Mouse (Mus musculus) large intestine, adult 2 months (tissue): Measurements from ENCODE around the gene Has3. TPM values are rescaled to one million over a fixed set of nuclear protein-coding genes. Genes with fewer than 3 reads are reported as not detected.
"Not testable (repeated sequence)": the region's sequence is repeated elsewhere in the genome, so short reads cannot be mapped to it uniquely, and the experiment has no call there.

Source experiments
- DNase-seq: peaks from one replicate; pipeline ENCODE4 v3.0.0-alpha.2; 2012; ENCODE audit warnings: low read depth, low spot score
- WGBS: fragments of 180-500 bp; shearing (Covaris S2); methylation state at CpG from one replicate; pipeline ENCODE4 v1.1.7; 2018; 5-methylcytosine and 5-hydroxymethylcytosine counted together
- polyA plus RNA-seq: library from polyadenylated mRNA; depleted of rRNA; stranded (reverse); fragments of >200 nt; gene quantifications from 2 replicates; pipeline ENCODE4 v1.2.3, GENCODE M21; 2012

Gene Has3
- polyA plus RNA-seq, 1 experiment = 0.25 TPM

DNA sequence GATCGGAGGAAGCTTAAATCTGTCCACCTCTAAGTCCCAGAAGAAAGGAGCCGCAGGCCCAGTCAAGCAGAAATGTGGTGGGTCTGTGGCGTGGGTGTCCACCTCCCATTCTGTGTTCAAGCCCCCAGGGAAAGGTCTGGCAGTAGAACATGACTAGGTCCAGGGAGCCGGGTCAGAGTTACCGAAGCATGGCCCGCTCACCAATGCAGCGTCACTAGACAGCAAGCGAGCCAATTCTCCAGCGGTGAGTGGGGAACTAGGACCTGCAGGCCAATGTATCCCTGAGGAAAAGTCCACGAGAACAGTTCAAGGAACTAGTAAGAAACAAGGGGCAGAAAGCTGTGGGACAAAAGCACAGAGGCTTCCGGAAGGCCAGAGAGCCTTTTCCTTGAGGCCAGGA lies 14.1 kb downstream of the Has3 start:
- WGBS = 95% methylated on average over 11 of the region's 11 CpGs
- DNase-seq = not testable (repeated sequence)

DNA sequence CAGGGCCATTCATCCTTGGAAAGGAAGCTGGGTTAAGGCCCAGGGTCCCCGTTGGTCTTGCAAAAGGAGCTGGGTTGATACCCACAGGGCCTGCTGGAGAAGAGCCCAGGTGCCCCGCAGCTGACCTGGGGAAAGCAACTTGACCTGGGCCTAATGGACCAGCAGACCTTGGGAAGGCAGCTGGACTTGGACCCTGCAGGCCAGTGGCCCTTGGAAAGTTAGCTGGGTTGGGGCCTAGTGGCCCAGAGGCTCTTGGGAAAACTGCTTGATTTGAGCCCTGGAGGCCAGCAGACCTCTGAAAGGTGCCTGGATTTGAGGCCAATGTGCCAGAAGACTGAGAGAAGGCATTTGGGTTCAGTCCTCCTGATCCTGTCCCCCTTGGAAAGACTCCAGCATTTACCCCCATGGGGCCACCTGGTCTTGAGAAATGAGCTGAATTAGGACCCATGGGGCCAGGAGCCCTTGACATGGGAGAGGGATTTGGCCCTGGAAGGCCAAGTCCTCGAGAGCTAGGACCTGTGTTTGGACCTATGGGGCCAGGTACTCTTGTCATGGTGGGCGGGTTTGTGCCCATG lies 14.9 kb downstream of the Has3 start:
- WGBS = 93% methylated on average over 4 of the region's 4 CpGs
- not testable (repeated sequence) for DNase-seq

DNA sequence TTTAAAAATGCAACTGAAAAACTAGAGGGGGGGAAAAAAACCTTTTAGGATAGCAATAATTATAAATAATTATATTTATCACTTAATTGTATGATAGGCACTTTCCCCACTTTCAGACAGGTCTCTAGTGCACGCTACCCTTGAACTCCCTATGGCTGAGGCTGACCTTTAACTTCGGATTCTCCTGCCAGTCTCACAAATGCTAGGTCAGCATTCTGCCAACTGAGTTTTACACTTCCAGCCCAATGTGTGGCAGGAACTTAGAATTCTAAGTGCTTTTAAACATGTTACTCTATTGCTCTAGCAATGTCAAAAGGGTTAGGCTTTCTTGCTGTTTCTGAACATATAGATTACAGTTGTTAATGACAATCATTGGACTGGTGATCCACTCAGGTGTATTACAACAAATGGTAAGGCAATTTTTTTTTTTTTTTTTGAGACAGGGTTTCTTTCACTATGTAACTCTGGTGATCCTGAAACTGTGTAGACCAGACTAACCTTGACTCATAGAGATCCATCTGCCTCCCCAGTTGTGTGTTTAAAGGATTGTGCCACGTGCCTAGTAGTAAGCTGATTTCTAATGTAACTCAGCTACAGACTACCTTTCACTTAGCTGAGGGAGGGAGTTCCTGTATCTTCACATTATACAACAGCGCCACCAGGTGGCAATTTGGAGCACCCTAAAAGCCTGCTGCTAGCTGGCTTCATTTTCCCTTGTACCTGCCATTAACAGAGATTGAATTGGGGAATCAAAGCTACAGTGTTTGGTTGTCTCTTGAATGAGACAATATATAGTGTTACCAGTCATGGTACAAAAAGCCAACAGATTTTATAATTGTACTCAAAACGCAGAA lies 17.5 kb downstream of the Has3 start:
- 38% methylated on average over 5 of the region's 5 CpGs for WGBS

DNA sequence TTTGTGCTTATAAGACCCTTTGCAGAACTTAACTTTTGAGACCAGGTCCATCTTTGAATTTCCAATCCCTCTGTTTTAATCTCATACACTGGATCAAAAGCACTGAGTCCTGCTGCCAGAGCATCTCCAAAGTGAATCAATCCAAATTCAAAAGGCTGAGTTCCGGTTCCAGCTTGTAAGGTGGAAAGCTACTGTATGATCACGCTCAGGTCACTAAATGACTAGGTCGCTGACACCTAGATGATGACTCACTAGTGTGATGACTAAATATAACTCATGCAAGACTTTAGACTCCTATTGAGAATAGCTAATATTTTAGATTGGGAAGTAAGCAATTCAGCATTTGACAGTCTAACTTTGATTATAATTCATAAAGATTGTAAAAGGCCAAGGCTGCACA lies 18.8 kb downstream of the Has3 start:
- 36% methylated on average over 3 of the region's 3 CpGs for WGBS
- DNase-seq = no peak

More for the DNA sequence above, 17.5 kb downstream of the Has3 start:
- DNase-seq = peak; percentile 69

DNA sequence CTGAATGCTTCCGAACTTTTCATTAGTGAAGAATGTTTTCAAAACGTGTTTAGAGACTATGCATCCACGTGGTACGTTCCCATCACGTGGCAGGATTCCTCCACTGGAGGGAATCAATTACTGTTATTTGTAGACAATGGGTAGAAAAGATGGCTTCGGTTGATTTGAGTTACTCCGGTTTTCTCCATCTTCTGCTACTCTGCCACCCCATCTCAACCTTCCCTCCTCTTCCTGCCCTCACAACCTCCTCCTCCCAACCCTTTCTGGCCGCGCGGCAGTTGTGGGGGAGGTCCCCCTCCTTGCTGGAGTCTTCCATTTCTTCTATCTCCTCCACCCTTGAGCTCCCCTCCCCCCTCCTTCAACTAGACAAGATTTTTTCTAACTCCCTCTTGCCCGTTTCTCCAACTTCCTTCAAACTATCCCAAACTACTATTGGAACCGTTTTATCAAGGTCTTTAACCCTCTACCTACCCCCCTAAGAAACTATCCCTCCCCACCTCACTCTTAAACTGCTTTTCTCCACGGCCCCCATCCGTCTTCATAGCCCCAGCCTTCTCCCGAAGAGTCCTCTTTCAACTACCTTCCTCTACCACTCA lies 22.3 kb downstream of the Has3 start:
- no peak for DNase-seq
- WGBS = 2% methylated on average over 15 of the region's 15 CpGs

DNA sequence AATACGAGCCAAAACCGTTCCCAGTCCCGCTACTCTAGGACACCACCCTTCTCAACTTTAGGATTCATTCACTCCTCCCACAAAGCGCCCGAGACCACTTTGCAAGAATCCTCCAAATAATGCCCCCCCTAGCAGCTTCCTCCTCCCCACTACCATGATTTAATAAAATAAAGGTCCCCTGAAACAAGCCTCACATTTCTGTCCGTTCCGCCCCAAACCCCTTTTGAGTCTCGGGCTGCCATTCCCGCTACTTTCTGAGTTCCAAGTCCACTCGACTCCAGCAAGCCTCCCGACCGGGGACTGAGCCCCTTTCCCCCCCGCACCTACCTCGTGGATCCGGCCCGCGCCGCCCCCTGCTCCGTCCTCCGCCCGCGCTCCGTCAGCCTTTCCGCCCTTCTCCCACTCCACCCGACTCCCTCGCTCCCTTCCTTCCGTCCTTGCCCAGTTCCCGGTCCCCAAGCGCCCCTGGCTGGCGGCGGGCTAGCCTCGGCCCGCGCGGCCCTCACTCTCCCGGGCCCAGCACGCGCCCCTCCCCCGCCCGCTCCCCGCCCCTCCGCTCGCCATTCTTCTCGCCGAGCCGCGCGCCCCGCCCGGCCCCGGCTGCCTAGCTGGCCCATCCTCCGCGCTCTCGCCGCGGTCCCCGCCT lies 22.9 kb downstream of the Has3 start:
- WGBS = 1% methylated on average over 56 of the region's 57 CpGs

DNA sequence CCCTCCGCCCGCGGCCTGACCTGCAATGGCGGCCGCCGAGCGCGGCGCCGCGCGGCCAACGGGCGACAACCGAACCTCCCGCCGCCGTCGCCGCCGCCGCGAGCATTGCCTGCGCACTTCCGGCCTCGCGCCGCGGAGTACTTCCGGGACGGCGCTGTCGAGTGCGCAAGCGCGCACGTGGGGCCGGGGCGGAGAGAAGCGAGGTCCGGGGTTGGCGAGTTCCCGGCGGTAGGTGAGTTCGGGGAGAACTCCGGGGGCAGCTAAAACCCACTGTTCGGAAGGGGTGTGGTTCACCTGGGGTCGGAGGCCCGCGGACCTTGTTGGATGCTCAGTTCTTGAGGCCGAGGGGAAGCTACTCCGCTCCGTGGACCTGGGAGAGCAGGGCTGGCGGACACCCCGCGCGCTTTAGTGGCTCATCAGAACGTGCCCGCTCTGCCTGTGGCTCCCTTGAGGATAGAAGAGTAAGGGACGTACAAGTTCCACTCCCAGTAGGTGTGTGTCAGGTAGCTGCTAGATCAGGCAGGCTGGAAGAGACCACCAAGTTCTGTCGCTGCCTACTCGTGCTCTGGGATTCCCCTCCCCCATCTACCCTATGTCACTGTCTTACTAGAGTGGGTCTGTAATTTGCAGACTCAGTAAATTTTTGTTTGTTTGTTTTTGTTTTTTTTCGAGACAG lies 23.6 kb downstream of the Has3 start, which contains the start of gene Utp4:
TSS of gene Utp4 (plus strand) at position 156 of the 676 bp plus-strand sequence.
- 1% methylated on average over 63 of the region's 63 CpGs for WGBS
- DNase-seq = peak; percentile 57

More for the DNA sequence above, 22.9 kb downstream of the Has3 start:
- no peak for DNase-seq

DNA sequence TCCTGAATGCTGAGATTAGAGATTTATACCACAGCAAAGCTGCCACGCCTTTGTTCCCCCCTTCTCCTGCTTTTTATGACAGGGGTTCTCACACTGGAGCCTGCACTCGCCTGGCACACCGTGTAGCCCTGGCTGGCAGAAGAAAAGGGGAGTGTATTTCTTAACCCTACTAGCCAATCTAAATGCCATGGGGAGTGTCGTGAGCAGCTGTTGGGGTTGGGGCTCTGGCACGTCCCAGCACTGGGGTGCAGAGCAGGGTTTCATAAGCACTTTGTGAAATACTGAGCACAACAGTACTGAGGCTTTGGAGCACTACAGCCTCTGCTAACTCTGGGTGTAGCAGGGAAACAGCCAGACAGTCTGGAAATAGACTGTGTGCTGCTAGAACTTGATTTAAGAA lies 29.4 kb downstream of the Has3 start:
- DNase-seq = no peak
- 29% methylated on average over 5 of the region's 5 CpGs for WGBS

DNA sequence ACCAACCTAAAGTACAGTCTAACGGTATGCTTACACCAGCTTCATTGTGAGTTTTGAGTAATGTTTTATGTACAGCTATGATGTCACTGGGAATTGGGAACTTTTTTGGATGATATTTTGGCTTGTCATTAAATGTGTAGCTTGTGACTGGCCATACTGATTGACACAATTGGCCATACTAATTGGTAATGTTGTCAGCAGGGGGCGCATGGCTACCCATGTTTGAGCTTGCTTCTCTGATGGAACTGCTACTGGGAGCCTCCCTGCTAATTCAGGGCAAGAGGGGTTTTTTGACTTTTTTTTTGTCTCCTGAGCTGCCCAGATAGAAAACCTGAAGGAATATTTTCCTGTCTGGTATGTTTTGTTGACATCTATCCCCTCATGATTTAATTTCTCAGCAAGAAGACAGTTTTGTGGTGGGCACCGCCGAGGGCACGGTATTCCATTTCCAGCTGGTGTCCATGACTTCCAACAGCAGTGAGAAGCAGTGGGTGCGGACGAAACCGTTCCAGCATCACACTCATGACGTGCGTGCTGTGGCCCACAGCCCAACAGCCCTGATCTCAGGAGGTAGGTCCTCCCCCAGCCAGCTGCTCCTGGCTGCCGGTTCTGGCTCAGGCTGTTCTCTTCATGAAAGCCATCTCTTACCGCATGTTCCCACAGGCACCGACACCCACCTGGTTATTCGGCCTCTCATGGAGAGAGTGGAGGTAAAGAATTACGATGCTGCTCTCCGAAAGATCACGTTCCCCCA lies 35.9 kb downstream of the Has3 start:
- WGBS = 91% methylated on average over 17 of the region's 17 CpGs
- no peak for DNase-seq

DNA sequence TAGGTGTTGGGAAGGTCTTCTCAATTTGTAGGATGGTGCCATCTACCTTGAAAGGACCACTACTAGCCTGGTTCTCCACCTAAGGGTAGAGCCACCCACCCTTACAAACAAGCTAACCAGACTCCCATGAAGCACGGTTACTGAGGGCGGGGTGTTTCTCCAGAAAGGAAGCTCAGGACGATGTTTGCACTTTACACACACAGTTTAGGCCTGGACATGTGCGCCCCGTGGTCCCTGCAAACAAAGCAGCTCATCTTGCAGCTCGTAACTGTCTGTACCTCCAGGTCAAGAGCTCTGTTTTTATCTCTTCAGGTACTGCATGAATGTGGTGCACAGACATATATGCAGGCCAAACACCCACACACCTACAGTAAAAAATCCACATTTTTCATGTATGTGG lies 36.6 kb downstream of the Has3 start:
- DNase-seq = no peak
- WGBS = 74% methylated on average over 6 of the region's 6 CpGs

DNA sequence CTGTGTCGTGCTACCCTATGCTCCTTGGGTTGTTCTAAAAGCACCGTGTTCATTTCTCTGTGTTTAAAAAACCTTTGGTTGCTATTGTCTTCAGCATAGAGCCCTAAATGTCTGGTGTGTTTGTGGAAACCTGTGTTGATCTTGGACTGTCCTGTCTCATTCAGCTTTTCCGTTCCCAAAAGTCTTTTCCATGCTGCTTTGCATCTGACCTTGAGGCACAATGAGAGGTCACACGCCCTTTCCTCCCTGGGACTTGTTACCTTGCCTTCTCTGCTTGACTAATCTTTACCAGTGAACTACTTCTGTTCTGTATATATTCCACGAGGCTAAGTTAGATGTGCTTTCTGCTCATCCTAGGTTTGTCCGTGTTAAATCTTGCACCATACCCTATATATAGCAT lies 37.4 kb downstream of the Has3 start:
- DNase-seq = no peak
- 88% methylated on average over 6 of the region's 6 CpGs for WGBS

DNA sequence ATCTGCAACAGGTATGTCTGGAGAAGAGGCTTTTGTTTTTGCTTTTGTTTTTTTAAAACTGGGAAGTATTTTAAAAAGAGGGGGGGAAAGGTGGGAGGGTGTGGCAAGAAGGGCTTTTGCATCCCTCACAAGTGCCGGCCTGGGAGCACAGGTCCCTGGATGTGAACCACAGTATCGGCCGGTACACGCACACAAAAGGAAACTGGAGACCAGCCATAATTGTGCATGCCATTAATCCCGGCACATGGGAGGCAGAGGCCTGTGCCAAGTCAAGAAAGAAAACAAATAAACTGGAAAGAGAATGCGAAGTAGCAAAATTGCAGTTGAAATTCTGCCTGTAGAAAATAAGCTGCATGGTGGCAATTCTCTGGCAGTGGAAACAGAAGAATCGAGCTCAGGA lies 38.2 kb downstream of the Has3 start:
- 73% methylated on average over 7 of the region's 7 CpGs for WGBS
- no peak for DNase-seq

DNA sequence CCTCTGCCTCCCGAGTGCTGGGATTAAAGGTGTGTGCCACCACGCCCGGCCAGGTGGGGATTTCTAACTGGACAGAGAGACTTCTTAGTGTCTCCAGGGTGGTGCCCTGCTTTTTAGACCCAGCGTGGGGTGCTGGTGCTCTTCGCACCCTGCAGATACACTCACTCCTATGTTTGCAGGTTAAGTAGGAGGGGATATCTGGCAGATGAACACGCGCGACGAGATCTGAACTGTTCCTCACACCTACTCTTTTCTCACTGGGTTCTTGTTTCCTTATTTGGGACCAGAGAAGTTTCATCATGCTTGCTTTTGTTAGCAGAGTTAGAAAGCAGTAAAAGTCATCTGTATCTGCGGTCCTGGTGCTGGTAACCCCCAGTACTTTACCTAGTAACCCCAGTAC lies 43.6 kb downstream of the Has3 start:
- 92% methylated on average over 10 of the region's 10 CpGs for WGBS
- DNase-seq = no peak

DNA sequence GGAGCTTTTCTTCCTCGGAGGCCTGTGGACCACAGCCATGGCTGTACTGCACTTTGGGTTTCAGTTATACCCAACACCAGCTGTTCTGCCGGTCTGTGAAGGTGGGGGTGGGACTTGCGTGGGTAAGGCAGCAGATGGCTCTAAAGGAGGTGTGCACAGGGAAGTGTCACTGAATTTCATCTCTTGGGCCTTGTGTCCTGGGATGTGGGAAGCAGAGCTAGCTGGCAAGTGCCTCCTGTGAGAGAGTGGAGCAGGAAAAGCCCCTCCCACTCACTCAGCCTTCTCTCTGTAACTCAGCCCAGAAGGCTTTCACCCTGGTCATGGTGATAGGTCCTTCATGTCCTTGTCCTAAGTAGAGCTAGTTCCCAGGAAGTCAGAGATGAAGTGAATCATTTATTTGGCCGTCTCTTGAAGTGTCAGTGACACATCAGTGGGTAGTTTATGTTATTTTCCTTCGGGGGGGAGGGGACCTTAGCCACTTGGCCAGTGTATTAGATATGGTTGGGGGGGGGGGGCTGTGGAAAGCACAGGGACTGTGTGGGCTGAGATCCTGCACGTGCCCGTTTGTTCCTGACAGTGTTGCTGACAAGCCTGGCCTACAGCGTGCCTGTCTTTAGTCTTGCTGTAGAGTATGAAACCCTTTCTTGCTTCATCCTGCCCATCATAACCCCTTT lies 49.8 kb downstream of the Has3 start:
- no peak for DNase-seq
- WGBS = 91% methylated on average over 8 of the region's 8 CpGs

DNA sequence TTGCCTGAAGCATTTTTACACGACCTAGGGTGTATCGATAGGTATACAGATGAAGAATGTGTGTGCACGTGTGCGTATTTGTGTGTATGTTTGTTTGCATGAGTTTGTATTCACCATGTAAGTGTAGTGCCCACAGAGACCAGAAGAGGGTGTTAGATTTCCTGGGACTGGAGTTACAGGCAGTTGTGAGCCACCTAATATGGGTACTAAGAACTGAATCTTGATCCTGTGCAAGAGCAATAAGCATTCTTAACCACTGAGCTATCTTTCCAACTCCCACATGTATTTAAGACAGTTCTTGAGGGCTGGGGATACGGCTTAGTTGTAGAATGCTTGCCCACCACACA lies 50.3 kb downstream of the Has3 start:
- WGBS = 96% methylated on average over 5 of the region's 5 CpGs
- DNase-seq = no peak

DNA sequence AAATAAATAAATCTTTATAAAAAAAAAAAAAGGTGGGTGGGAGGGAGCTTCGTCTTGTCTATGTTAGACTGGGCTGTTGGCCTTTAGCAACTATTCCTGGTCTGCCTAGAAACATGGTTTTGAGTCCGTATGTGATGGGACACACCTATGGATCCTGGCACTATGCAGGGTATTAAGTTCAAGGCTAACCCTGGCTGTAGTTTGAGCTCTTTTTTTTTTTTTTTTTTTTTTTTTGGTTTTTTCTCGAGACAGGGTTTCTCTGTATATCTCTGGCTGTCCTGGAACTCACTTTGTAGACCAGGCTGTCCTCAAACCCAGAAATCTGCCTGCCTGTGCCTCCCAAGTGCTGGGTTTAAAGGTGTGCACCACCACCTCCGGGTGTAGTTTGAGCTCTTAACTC lies 54.0 kb downstream of the Has3 start:
- 62% methylated on average over 4 of the region's 4 CpGs for WGBS
- no peak for DNase-seq

DNA sequence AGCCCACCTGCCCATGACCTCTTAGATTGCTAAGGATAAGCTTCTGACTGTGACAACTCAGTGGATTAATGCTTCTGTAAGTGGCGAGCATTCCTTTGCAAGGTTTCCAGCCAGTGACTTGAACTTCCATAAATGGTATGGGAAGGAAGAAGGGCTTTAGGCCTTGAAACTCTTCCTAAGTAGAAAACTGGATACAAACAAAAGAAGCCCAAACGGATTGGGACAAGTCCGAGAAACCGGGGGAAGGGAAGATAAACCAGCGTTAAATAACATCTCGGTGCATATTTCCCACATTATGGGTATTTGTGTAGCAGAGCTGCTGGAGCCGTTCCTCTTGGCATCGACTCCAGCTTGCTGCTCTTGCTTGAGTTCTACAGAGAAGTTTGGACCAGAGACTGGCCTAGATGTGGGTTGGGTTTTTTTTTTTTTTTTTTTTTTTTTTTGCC lies 54.9 kb downstream of the Has3 start:
- 68% methylated on average over 8 of the region's 8 CpGs for WGBS
- DNase-seq = no peak

DNA sequence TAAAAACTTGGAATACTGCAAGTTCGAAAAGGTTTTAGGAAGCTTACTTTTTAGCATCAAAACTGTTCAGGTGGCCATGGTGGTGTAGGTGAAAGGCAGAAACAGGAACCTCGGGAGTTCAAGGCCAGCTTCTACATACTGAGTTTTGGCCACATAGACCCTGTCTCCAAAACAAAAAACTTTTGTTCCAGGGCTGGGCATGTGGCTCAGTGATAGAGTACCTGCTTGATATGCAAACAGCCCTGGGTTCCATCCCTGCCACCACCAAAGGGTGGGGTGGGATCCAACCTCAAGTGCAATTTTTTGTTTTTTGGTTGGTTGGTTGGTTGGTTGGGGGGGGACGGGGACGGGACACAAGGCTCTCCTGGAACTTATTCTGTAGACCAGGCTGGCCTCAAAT lies 55.4 kb downstream of the Has3 start:
- DNase-seq = no peak
- 84% methylated on average over 4 of the region's 4 CpGs for WGBS

DNA sequence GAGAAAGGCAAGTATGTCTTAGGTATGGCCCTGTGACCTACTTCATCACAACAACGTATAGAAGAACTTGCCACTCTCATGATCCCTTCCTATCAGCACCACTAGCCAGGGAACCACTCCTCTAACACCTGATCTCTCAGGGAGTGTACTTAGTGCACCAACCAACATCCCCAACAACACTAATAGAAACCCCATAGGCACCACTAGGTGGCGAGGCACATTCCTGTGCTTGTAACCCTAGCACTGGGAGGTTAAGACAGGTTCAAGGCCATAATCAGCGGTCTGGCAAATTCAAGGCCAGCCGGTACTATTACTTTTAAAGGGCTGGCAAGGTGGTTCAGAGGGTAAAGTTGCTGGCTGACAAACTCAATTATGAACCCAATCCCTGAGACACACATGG lies 57.2 kb downstream of the Has3 start:
- 61% methylated on average over 4 of the region's 4 CpGs for WGBS
- DNase-seq = no peak
